Mouse (Mus musculus) embryo, embryonic 11.5 days (tissue): ENCODE results near the gene Tmem200b.

Source experiments
- DNase-seq: peaks from one replicate; pipeline ENCODE4 v3.0.0-alpha.2; 2012; ENCODE audit warnings: low read depth, low spot score

The Tmem200b gene

GRCm38 (mm10) chr4:131921461-131922346 lies at the start of gene Tmem200b:
Gene Tmem200b (plus strand): TSS chr4:131921771.
- no peak for DNase-seq

GRCm38 (mm10) chr4:131872672-131873292 lies 48.8 kb upstream of the Tmem200b start:
- DNase-seq: no peak

DNA sequence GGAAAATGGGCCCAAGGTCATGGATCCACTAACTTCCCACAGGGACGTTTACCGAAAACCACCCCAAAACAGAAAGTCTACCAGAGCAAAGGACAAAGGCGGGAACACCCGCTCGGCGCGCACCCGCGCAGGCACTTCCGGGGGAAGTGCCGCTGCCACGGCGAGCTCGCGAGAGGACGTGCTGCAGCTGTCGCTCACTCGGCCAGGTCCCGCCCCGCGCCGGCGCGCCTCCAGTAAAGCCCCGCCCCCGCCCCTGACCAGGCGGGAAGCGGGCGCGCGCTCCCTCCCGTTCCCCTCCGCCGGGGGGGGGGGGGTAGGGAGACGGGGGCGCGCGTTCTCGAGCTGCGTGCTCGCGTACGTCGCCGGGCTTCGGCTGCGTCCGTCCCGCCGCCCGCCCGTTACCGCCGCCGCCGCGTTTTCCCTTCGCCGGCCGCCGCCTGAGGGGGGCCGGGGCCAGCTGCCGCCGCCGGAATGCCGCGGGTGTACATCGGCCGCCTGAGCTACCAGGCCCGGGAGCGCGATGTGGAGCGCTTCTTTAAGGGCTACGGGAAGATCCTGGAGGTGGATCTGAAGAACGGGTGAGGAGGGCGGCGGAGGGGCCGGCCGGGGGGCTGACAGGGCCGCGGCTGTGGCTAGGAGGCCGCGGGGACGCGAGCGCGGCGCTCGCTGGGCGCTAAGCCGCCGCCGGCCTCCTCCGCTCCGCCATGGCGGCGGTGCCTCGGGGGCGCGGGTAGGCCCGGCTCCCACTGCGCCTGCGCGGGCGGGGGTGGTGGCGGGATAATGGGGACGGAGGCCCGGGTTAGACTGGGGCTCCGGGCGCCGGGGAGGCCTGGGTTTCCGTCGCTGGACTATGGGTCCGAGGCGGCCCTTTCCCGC lies 48.0 kb upstream of the Tmem200b start, which contains the start of gene Srsf4:
Srsf4 (plus strand) TSS at position 325 of the 876 bp plus-strand sequence.
- peak; percentile 92 for DNase-seq

DNA sequence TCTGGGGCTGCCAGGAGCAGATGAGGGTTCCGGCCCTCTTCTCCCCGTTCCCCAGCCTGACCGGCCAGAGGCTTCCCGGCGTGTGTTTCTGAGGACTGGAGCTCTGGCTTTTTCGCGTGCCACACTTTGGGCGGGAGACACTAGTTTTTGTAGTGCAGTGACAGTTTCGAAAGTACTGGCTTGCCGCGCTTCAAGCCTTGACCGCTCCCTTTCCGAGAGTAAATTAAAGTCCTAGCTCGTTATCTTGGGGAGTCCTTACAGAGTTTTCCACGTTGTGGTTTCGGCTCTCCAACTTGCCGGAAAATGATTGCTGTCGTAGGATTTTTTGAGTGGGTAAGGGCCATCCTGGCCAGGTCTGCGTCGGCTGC lies 47.4 kb upstream of the Tmem200b start:
- DNase-seq: peak; percentile 26

DNA sequence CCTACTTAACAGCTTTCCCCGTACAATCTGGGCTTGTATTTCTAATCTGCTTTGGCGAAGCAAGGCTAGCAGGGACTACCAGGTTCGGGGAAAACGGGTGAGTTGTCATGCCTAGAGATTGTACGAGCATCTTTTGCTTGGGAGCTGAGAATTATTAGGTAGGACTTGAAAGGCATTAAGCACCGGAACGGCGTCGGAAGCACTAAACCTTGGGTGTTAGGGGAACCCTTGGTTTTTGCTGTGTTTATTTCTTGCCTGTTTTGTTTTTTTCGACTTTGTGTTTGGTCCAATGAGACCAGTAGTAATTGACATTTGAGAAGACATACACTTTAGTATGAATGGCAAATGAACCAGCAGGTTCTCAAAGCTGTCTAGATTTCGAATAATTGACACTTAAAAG lies 47.0 kb upstream of the Tmem200b start:
- DNase-seq: no peak

- no peak for DNase-seq
Measured at GRCm38 (mm10) chr4:131875242-131875641, 46.3 kb upstream of the Tmem200b start.

GRCm38 (mm10) chr4:131876836-131877235 lies 44.7 kb upstream of the Tmem200b start:
- DNase-seq: no peak

GRCm38 (mm10) chr4:131879692-131880091 lies 41.9 kb upstream of the Tmem200b start:
- no peak for DNase-seq

GRCm38 (mm10) chr4:131881306-131881705 lies 40.3 kb upstream of the Tmem200b start:
- DNase-seq: no peak

DNA sequence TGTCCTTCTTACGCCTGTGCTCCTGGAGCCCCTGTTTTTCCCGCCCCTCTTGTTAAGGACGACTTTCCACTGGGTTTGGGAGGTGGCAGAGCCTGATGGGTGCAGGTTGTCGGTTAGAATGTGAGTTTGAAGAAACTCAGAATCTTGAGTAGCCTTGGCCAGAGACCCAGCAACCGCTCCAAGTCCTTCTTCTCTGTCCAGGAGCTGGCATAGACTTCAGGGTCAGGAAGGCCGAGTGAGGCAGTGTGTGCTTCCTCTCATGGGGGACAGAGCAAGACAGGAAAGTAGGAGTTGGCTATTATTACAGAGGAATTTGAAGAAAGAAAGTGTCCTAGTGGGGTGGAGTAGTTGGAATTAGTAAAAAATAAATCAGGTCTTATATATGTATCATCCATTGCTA lies 38.0 kb upstream of the Tmem200b start:
- no peak for DNase-seq

DNA sequence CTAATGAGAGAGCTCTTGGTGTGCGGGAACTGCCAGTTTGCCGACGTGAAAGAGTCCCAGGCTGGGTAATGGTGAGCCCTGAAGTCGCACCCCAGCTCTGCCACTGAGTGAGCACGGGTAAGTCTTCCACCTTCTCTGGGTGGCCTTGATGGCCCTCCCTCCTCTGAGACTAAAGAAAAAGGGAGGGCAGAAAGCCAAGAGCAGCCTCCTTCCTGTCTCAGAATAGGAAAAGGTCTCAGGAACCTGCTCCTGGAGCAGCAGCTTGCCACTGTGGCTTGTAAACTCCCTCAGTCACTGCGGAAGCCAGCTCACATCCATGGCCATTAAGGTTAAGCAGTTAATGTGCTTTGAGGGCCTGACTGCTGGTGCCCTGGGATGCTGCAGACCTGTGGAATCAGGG lies 36.2 kb upstream of the Tmem200b start:
- DNase-seq: no peak

- DNase-seq: no peak
Measured at GRCm38 (mm10) chr4:131888564-131888963, 33.0 kb upstream of the Tmem200b start.

DNA sequence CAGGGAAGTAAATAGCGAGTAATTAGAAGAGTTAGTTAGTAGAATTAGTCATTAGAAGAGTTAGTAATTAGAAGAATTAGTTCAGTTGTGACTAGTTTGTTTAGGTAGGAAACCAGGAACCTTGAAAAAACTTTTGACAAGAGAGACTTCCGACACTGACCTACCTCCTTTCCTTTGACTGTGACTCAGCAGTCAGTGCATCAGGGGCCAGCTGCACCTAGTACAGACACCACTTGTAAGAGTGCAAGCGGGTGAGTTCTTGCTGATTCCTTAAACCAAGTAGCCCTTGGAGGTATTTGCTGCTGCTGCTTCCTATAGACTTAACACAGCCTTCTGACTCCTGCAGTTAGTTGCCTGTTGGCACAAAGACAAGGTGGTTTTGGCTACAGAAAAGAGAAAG lies 30.9 kb upstream of the Tmem200b start:
- no peak for DNase-seq

GRCm38 (mm10) chr4:131897109-131897508 lies 24.5 kb upstream of the Tmem200b start:
- DNase-seq: no peak

GRCm38 (mm10) chr4:131897787-131898186 lies 23.8 kb upstream of the Tmem200b start:
- DNase-seq: no peak

- no peak for DNase-seq
Measured at GRCm38 (mm10) chr4:131898503-131899179, 22.9 kb upstream of the Tmem200b start.

GRCm38 (mm10) chr4:131899180-131899554 lies 22.4 kb upstream of the Tmem200b start:
- no peak for DNase-seq

- no peak for DNase-seq
Measured at GRCm38 (mm10) chr4:131901090-131901489, 20.5 kb upstream of the Tmem200b start.

DNA sequence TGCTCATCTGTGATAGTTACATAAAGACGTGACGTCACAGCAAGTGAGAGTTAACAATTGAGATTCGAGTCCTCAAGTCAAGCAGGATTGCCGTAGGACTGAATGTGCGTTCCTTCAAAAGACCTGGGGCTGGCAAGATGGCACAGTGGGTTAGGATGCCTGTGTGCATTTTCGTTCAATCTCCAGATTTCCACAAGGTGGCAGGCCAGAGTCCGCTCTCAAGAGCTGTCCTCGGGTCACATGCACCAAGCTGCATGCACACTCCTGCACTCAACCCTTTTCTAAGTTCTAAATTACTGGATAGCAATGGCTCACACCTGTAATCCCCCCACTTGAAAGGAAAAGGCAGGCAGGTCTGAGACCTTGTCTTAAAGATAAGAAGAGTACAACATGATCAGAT lies 17.1 kb upstream of the Tmem200b start:
- no peak for DNase-seq

DNA sequence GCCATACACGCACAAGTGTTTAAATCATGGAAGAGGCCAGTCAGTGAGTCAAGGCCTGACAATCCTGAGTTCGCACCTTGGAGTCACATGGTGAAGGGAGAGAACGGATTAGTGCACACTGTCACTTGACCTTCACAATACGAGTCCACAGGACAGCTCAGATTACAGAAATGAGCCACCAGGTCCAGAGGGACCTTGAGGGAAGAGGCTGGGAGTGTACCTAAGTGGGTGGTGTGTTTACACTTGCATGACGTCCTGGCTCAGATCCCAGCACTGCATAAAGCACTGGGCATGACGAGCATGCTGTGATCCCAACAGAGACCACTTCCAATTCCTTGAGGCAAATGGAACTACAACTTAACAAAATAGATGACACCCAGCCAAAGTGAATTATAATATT lies 15.1 kb upstream of the Tmem200b start:
- DNase-seq: no peak

- DNase-seq: no peak
Measured at GRCm38 (mm10) chr4:131907912-131908311, 13.7 kb upstream of the Tmem200b start.
